Mouse (Mus musculus): Measurements from ENCODE around the gene Itgb7.

Itgb7 gene

GRCm38 (mm10) chr15:102256431-102257201 is 24.9 kb upstream of the Itgb7 start:
- POLR2A ChIA-PET, result interaction anchor here (0.6 to 5.4 kb wide), 11 partner anchors 10 to 64 kb away, joined by 3 to 40 read pairs (median 3); no protein-coding TSS in a partner anchor
- CTCF ChIA-PET, result interaction anchor here in 2 of 4 experiments (0.6 to 1.4 kb wide), 2 partner anchors 18 to 21 kb away, joined by 3 to 4 read pairs; no protein-coding TSS in a partner anchor

- ChIA-PET POLR2A (interaction anchor here (0.6 to 5.4 kb wide), 12 partner anchors 9 to 63 kb away, joined by 3 to 40 read pairs (median 3); no protein-coding TSS in a partner anchor), CTCF (interaction anchor here in 2 of 4 experiments (0.6 to 1.4 kb wide), 2 partner anchors 17 to 20 kb away, joined by 3 to 4 read pairs; no protein-coding TSS in a partner anchor)
Observed at GRCm38 (mm10) chr15:102255547-102256255, 24.0 kb upstream of the Itgb7 start.

- ChIA-PET CTCF (interaction anchor here (0.5 to 3.0 kb wide), 6 partner anchors 11 to 103 kb away, joined by 3 to 17 read pairs (median 8); partner anchors contain the start of gene Pfdn5 (in 1 of the 4)), POLR2A (interaction anchor here in 3 of 4 experiments (0.6 to 3.4 kb wide), 18 partner anchors 8 to 46 kb away, joined by 3 to 18 read pairs (median 4); partner anchors contain the start of genes Csad (in 2 of the 3), Espl1 (in 1 of the 3), Gm9918 (in 1 of the 3) and Mfsd5 (in 1 of the 3))
Observed at GRCm38 (mm10) chr15:102250521-102250920, 18.8 kb upstream of the Itgb7 start.

- ChIA-PET POLR2A (interaction anchor here in 3 of 4 experiments (0.9 to 3.4 kb wide), 19 partner anchors 8 to 76 kb away, joined by 3 to 18 read pairs (median 4); partner anchors contain the start of genes Csad (in 1 of the 3), Espl1 (in 1 of the 3), Gm9918 (in 1 of the 3) and Mfsd5 (in 1 of the 3)), CTCF (interaction anchor here (0.7 to 3.0 kb wide), 6 partner anchors 10 to 131 kb away, joined by 3 to 17 read pairs (median 8); no protein-coding TSS in a partner anchor)
Observed at GRCm38 (mm10) chr15:102249967-102250366, 18.2 kb upstream of the Itgb7 start.

- CTCF ChIA-PET, result interaction anchor here in 3 of 4 experiments (0.6 to 3.0 kb wide), 5 partner anchors 9 to 132 kb away, joined by 3 to 17 read pairs (median 7); no protein-coding TSS in a partner anchor
- POLR2A ChIA-PET, result interaction anchor here (0.6 to 3.4 kb wide), 35 partner anchors 7 to 1134 kb away, joined by 3 to 18 read pairs (median 4); partner anchors contain the start of genes Sp1 (in 2 of the 4), Csad (in 1 of the 4), Espl1 (in 1 of the 4) and Gm9918 (in 1 of the 4)
Observed at GRCm38 (mm10) chr15:102249251-102249691, 17.5 kb upstream of the Itgb7 start.

- POLR2A ChIA-PET, result interaction anchor here (0.6 to 3.4 kb wide), 27 partner anchors 8 to 1134 kb away, joined by 3 to 18 read pairs (median 5); partner anchors contain the start of genes Sp1 (in 2 of the 4), Csad (in 1 of the 4), Gm9918 (in 1 of the 4) and Pfdn5 (in 1 of the 4)
- CTCF ChIA-PET, result interaction anchor here (0.6 to 3.0 kb wide), 9 partner anchors 9 to 922 kb away, joined by 3 to 17 read pairs (median 5); no protein-coding TSS in a partner anchor
Observed at GRCm38 (mm10) chr15:102248812-102249191, 17.1 kb upstream of the Itgb7 start.

GRCm38 (mm10) chr15:102248131-102248811 is 16.5 kb upstream of the Itgb7 start:
- CTCF ChIA-PET, result interaction anchor here (0.5 to 3.0 kb wide), 10 partner anchors 8 to 1820 kb away, joined by 3 to 17 read pairs (median 4); partner anchors contain the start of gene Gpr84 (in 1 of the 4)
- POLR2A ChIA-PET, result interaction anchor here (0.7 to 3.5 kb wide), 16 partner anchors 8 to 991 kb away, joined by 3 to 40 read pairs (median 8); partner anchors contain the start of genes Gm9918 (in 1 of the 4), Rarg (in 1 of the 4) and Sp1 (in 1 of the 4)

- ChIA-PET POLR2A (interaction anchor here (0.6 to 5.3 kb wide), 76 partner anchors 8 to 1025 kb away, joined by 3 to 41 read pairs (median 5); partner anchors contain the start of genes Rarg (in 3 of the 4), Tarbp2 (in 3 of the 4), Csad (in 2 of the 4) and Eif4b (in 2 of the 4)), CTCF (interaction anchor here in 3 of 4 experiments (0.6 to 4.1 kb wide), 32 partner anchors 8 to 1819 kb away, joined by 3 to 24 read pairs (median 4); partner anchors contain the start of genes Mfsd5 (in 1 of the 3), Spryd3 (in 1 of the 3) and Tarbp2 (in 1 of the 3))
Observed at GRCm38 (mm10) chr15:102247252-102248130, 15.7 kb upstream of the Itgb7 start.

- POLR2A ChIA-PET, result interaction anchor here (0.6 to 5.3 kb wide), 100 partner anchors 8 to 1026 kb away, joined by 3 to 41 read pairs (median 5); partner anchors contain the start of genes Rarg (in 3 of the 4), Tarbp2 (in 3 of the 4), Csad (in 2 of the 4) and Eif4b (in 2 of the 4)
Observed at GRCm38 (mm10) chr15:102246866-102247251, 15.1 kb upstream of the Itgb7 start.

GRCm38 (mm10) chr15:102245891-102246741 is 14.4 kb upstream of the Itgb7 start:
- CTCF ChIA-PET, result interaction anchor here in 3 of 4 experiments (0.6 to 4.1 kb wide), 33 partner anchors 7 to 1200 kb away, joined by 3 to 24 read pairs (median 4); partner anchors contain the start of genes Mfsd5 (in 1 of the 3), Spryd3 (in 1 of the 3) and Tarbp2 (in 1 of the 3)
- POLR2A ChIA-PET, result interaction anchor here (0.6 to 5.3 kb wide), 100 partner anchors 8 to 1026 kb away, joined by 3 to 41 read pairs (median 5); partner anchors contain the start of genes Mfsd5 (in 3 of the 4), Csad (in 2 of the 4), Eif4b (in 2 of the 4) and Itgb7 (in 2 of the 4)

More at GRCm38 (mm10) chr15:102246866-102247251, 15.1 kb upstream of the Itgb7 start:
- CTCF ChIA-PET, result interaction anchor here in 3 of 4 experiments (0.6 to 4.1 kb wide), 37 partner anchors 8 to 1201 kb away, joined by 3 to 24 read pairs (median 4); partner anchors contain the start of genes Mfsd5 (in 1 of the 3), Spryd3 (in 1 of the 3) and Tarbp2 (in 1 of the 3)

GRCm38 (mm10) chr15:102245461-102245881 is 13.7 kb upstream of the Itgb7 start:
- POLR2A ChIA-PET, result interaction anchor here in 3 of 4 experiments (0.9 to 5.3 kb wide), 20 partner anchors 10 to 273 kb away, joined by 3 to 41 read pairs (median 8); partner anchors contain the start of genes Mfsd5 (in 2 of the 3), Espl1 (in 1 of the 3), Igfbp6 (in 1 of the 3) and Itgb7 (in 1 of the 3)
- CTCF ChIA-PET, result interaction anchor here in 3 of 4 experiments (0.9 to 4.1 kb wide), 7 partner anchors 10 to 141 kb away, joined by 3 to 24 read pairs (median 5); no protein-coding TSS in a partner anchor

GRCm38 (mm10) chr15:102244306-102245191 is 12.8 kb upstream of the Itgb7 start:
- POLR2A ChIA-PET, result interaction anchor here in 3 of 4 experiments (0.8 to 5.3 kb wide), 19 partner anchors 8 to 273 kb away, joined by 3 to 41 read pairs (median 5); partner anchors contain the start of genes Itgb7 (in 1 of the 3), Map3k12 (in 1 of the 3), Mfsd5 (in 1 of the 3) and Pfdn5 (in 1 of the 3)
- CTCF ChIA-PET, result interaction anchor here in 3 of 4 experiments (0.6 to 4.1 kb wide), 9 partner anchors 9 to 492 kb away, joined by 3 to 24 read pairs (median 4); no protein-coding TSS in a partner anchor
